Mouse (Mus musculus): ENCODE data around the gene Olfr262.
"Not testable (repeated sequence)": the region's sequence is repeated elsewhere in the genome, so short reads cannot be mapped to it uniquely, and the experiment has no call there.

Olfr262 gene

DNA sequence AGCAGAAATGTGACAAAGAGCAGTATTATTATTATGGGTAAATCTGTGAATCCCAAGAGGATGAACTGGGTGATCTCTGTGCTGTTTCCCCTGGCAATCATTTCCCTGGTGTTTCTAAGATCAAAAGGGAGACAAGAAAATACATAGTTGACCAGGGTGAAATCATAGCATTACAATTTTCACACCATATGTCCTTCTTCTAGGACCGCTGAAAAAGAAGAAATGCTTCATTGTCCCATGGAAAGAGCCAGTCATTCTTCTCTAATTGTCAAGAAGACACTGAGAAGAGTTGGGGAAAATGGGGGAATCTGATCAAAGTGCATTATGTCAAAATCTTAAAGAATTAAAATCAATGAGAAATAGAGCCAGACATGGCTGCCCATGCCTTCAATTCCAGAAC is at the start of gene Olfr262:
Olfr262 (minus strand) TSS at position 101 of the 400 bp plus-strand sequence.
- CTCF ChIA-PET = no interaction called here

DNA sequence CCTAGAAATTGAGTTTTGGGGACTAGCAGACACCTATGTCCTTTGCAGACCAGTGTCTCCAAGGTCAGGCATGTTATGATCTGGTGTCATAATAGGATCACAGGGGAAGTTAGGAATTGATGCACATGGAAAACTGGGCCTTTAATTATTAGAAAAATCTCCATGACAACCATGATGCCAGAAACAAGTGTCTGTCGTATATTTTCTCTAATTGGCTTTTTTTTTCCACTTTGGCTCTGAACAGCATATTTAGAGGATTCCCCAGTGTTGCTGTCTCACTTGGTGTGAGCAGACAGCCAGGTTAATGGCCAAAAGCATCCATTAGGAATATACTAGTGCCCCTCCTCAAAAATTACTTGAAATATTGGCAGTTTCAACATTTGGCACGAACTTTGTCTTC is 38.1 kb upstream of the Olfr262 start, which contains the start of gene Olfr1434:
Olfr1434 (plus strand) TSS at position 301 of the 400 bp plus-strand sequence.
- CTCF ChIA-PET = no interaction called here

- CTCF ChIA-PET = no interaction called here
Measured at GRCm38 (mm10) chr19:12260732-12261131, 19.3 kb upstream of the Olfr262 start, which contains the start of gene Olfr235. Gene Olfr235 (plus strand): TSS chr19:12261032.

GRCm38 (mm10) chr19:12232496-12232895 is 9.0 kb downstream of the Olfr262 start, which contains the start of gene Olfr1432:
Gene Olfr1432 (minus strand): TSS chr19:12232596.
- CTCF ChIA-PET = not testable (repeated sequence)

DNA sequence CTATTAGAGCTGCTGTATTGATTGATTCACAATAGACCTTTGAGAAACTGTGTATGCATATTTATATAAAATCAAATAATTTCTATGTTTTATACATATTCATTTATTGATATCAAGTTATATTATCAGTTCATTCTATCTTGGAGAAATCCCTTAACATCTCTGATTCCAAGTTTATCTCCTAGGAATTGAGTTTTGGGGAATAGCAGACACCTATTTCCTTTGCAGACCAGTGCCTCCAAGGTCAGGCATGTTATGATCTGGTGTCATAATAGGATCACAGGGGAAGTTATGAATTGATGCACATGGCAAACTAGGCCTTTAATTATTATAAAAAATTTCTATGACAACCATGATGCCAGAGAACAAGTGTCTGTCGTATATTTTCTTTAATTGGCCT is 41.1 kb downstream of the Olfr262 start, which contains the start of gene Olfr1431:
Olfr1431 (plus strand) TSS at position 301 of the 400 bp plus-strand sequence.
- CTCF ChIA-PET = no interaction called here

DNA sequence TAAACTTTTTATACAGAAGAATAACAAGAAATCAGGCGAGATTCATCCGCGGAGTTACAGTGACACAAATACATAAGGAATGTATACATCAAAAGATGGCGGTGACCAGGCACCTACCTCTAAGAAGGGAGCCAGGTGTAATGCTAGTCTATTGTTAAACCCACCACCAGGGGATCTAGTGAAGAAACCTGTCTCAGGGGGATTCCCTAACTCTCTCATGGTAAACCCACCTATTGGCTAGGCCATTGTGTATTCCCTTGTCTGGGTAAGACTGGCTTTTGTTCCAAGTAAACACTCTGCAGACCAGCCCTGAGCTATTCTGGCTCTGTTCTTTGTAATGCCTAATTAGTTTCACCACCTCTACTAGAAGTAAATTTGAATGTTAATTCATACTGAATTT is 42.4 kb downstream of the Olfr262 start:
- CTCF ChIA-PET = not testable (repeated sequence)
